Mouse (Mus musculus): ENCODE measurements around the gene Cacnb2. TPM values are rescaled to one million over a fixed set of nuclear protein-coding genes. Genes with fewer than 3 reads are reported as not detected.

Cacnb2 gene
- polyA plus RNA-seq, 1 experiment from 2014 or later, result 1.5 TPM

- Histone ChIP-seq H3K27ac (replicated peaks) (no peak overlapping the region), H3K36me3 (ENCODE audit: control insufficient read depth, insufficient read depth, low read length) (no peaks in the 10 kb centered on the region), H3K4me2 (replicated peaks; ENCODE audit: low read depth) (no peak overlapping the region), H3K4me3 (ENCODE audit: low read depth, low read length) (no peak overlapping the region), H3K9me3 (ENCODE audit: control insufficient read depth, low read length) (no peaks in the 10 kb centered on the region), H3K9ac (ENCODE audit: low read length) (no peak overlapping the region), H3K4me1 (replicated peaks; ENCODE audit: control insufficient read depth, insufficient read depth) (no peaks in the 10 kb centered on the region), H3K27me3 (ENCODE audit: control insufficient read depth, insufficient read depth, low read length) (no peaks in the 10 kb centered on the region)
- 47% methylated on average over 2 of the region's 2 CpGs for WGBS
- no peak for DNase-seq (ENCODE audit: low spot score)
- no peak for ATAC-seq (ENCODE audit: low FRiP score, low TSS enrichment)
- TF ChIP-seq CTCF (IDR thresholded peaks at IDR 0.05; ENCODE audit: low read depth), result no peak
- TF ChIP-seq EP300 (optimal IDR thresholded peaks at IDR 0.05), result no peak
These were observed 258.7 kb downstream of the Cacnb2 start for GRCm38 (mm10) chr2:14861613-14862012.

- DNase-seq (ENCODE audit: low spot score) (no peak), ATAC-seq (ENCODE audit: low FRiP score, low TSS enrichment) (no peak)
- WGBS, result 33% methylated on average over 1 of the region's 1 CpGs
- TF ChIP-seq CTCF (IDR thresholded peaks at IDR 0.05; ENCODE audit: low read depth) (no peak), EP300 (optimal IDR thresholded peaks at IDR 0.05) (no peak)
- Histone ChIP-seq H3K4me1 (replicated peaks; ENCODE audit: control insufficient read depth, insufficient read depth) (no peaks in the 10 kb centered on the region), H3K9me3 (ENCODE audit: control insufficient read depth, low read length) (no peaks in the 10 kb centered on the region), H3K9ac (ENCODE audit: low read length) (no peak overlapping the region), H3K27ac (replicated peaks) (no peak overlapping the region), H3K4me2 (replicated peaks; ENCODE audit: low read depth) (no peak overlapping the region), H3K27me3 (ENCODE audit: control insufficient read depth, insufficient read depth, low read length) (no peaks in the 10 kb centered on the region), H3K36me3 (ENCODE audit: control insufficient read depth, insufficient read depth, low read length) (no peaks in the 10 kb centered on the region), H3K4me3 (ENCODE audit: low read depth, low read length) (no peak overlapping the region)
These were observed 260.1 kb downstream of the Cacnb2 start for GRCm38 (mm10) chr2:14862981-14863380.

GRCm38 (mm10) chr2:14873116-14873515 is 270.2 kb downstream of the Cacnb2 start:
- 53% methylated on average over 1 of the region's 1 CpGs for WGBS
- no peaks in the 10 kb centered on the region for H3K36me3 ChIP-seq (ENCODE audit: control insufficient read depth, insufficient read depth, low read length)
- H3K27ac ChIP-seq (replicated peaks), result no peak overlapping the region
- no peak overlapping the region for H3K4me3 ChIP-seq (ENCODE audit: low read depth, low read length)
- ATAC-seq (ENCODE audit: low FRiP score, low TSS enrichment) (no peak), DNase-seq (ENCODE audit: low spot score) (no peak)
- no peaks in the 10 kb centered on the region for H3K27me3 ChIP-seq (ENCODE audit: control insufficient read depth, insufficient read depth, low read length)
- no peak for TF ChIP-seq EP300 (optimal IDR thresholded peaks at IDR 0.05)
- TF ChIP-seq CTCF (IDR thresholded peaks at IDR 0.05; ENCODE audit: low read depth), result no peak
- H3K9ac ChIP-seq (ENCODE audit: low read length), result no peak overlapping the region
- no peaks in the 10 kb centered on the region for H3K9me3 ChIP-seq (ENCODE audit: control insufficient read depth, low read length)
- no peaks in the 10 kb centered on the region for H3K4me1 ChIP-seq (replicated peaks; ENCODE audit: control insufficient read depth, insufficient read depth)
- no peak overlapping the region for H3K4me2 ChIP-seq (replicated peaks; ENCODE audit: low read depth)

- Histone ChIP-seq H3K27ac (replicated peaks) (no peak overlapping the region), H3K27me3 (ENCODE audit: control insufficient read depth, insufficient read depth, low read length) (no peaks in the 10 kb centered on the region), H3K4me2 (replicated peaks; ENCODE audit: low read depth) (peak overlapping the region; percentile 39), H3K4me1 (replicated peaks; ENCODE audit: control insufficient read depth, insufficient read depth) (no peaks in the 10 kb centered on the region), H3K9ac (ENCODE audit: low read length) (no peak overlapping the region), H3K36me3 (ENCODE audit: control insufficient read depth, insufficient read depth, low read length) (no peaks in the 10 kb centered on the region), H3K4me3 (ENCODE audit: low read depth, low read length) (peak overlapping the region; percentile 14; the same call in 1 of the 2 replicates), H3K9me3 (ENCODE audit: control insufficient read depth, low read length) (no peaks in the 10 kb centered on the region)
- ATAC-seq (ENCODE audit: low FRiP score, low TSS enrichment) (no peak), DNase-seq (ENCODE audit: low spot score) (peak; percentile 13)
- TF ChIP-seq CTCF (IDR thresholded peaks at IDR 0.05; ENCODE audit: low read depth), result no peak
- no peak for TF ChIP-seq EP300 (optimal IDR thresholded peaks at IDR 0.05)
- WGBS, result 13% methylated on average over 15 of the region's 15 CpGs
These were observed 270.9 kb downstream of the Cacnb2 start for GRCm38 (mm10) chr2:14873701-14874181.

GRCm38 (mm10) chr2:14874281-14875037 is 271.6 kb downstream of the Cacnb2 start:
- Histone ChIP-seq H3K4me1 (replicated peaks; ENCODE audit: control insufficient read depth, insufficient read depth) (no peaks in the 10 kb centered on the region), H3K27ac (replicated peaks) (no peak overlapping the region), H3K4me3 (ENCODE audit: low read depth, low read length) (no peak overlapping the region), H3K9me3 (ENCODE audit: control insufficient read depth, low read length) (no peaks in the 10 kb centered on the region), H3K9ac (ENCODE audit: low read length) (no peak overlapping the region), H3K27me3 (ENCODE audit: control insufficient read depth, insufficient read depth, low read length) (no peaks in the 10 kb centered on the region), H3K36me3 (ENCODE audit: control insufficient read depth, insufficient read depth, low read length) (no peaks in the 10 kb centered on the region), H3K4me2 (replicated peaks; ENCODE audit: low read depth) (no peak overlapping the region)
- DNase-seq (ENCODE audit: low spot score) (no peak), ATAC-seq (ENCODE audit: low FRiP score, low TSS enrichment) (no peak)
- TF ChIP-seq CTCF (IDR thresholded peaks at IDR 0.05; ENCODE audit: low read depth) (no peak), EP300 (optimal IDR thresholded peaks at IDR 0.05) (no peak)
- 40% methylated on average over 13 of the region's 13 CpGs for WGBS

GRCm38 (mm10) chr2:14875121-14875520 is 272.2 kb downstream of the Cacnb2 start:
- Histone ChIP-seq H3K9ac (ENCODE audit: low read length) (no peak overlapping the region), H3K36me3 (ENCODE audit: control insufficient read depth, insufficient read depth, low read length) (no peaks in the 10 kb centered on the region), H3K27me3 (ENCODE audit: control insufficient read depth, insufficient read depth, low read length) (no peaks in the 10 kb centered on the region), H3K4me2 (replicated peaks; ENCODE audit: low read depth) (no peak overlapping the region), H3K27ac (replicated peaks) (no peak overlapping the region), H3K9me3 (ENCODE audit: control insufficient read depth, low read length) (no peaks in the 10 kb centered on the region), H3K4me3 (ENCODE audit: low read depth, low read length) (no peak overlapping the region), H3K4me1 (replicated peaks; ENCODE audit: control insufficient read depth, insufficient read depth) (no peaks in the 10 kb centered on the region)
- WGBS, result 54% methylated on average over 2 of the region's 2 CpGs
- TF ChIP-seq CTCF (IDR thresholded peaks at IDR 0.05; ENCODE audit: low read depth) (no peak), EP300 (optimal IDR thresholded peaks at IDR 0.05) (no peak)
- DNase-seq (ENCODE audit: low spot score), result no peak
- ATAC-seq (ENCODE audit: low FRiP score, low TSS enrichment), result no peak

Data from stomach, postnatal 0 days (tissue).